In genomic region chr11:98772667-98773171, GRCm38 (mm10) we compare ENCODE assay signal across 1 mouse cellular context.
TF ChIP-seq lines count a peak whose summit lies in the region.

No protein-coding gene starts in this region.

TF ChIP-seq in CH12.LX, 34 proteins besides CTCF, POLR2A, EP300 and RAD21:
- TF ChIP-seq MAX (IDR thresholded peaks at IDR 0.05; ENCODE audit: low read length), result peak; percentile 88
- TF ChIP-seq BHLHE40 (IDR thresholded peaks at IDR 0.05; ENCODE audit: low read depth, low read length), result peak; percentile 47; the same call in 1 of the 2 replicates
- peak; percentile 61 for TF ChIP-seq MXI1 (IDR thresholded peaks at IDR 0.05; ENCODE audit: low read depth, low read length)
- TF ChIP-seq POLR2AphosphoS2 (IDR thresholded peaks at IDR 0.05; ENCODE audit: low read depth, low read length), result no peak
- no peak for TF ChIP-seq ETS1 (conservative IDR thresholded peaks at IDR 0.05; ENCODE audit: low read depth, low read length)
- TF ChIP-seq KAT2A (IDR thresholded peaks at IDR 0.05; ENCODE audit: insufficient replicate concordance, low read length), result no peak
- no peak for TF ChIP-seq NRF1 (IDR thresholded peaks at IDR 0.05; ENCODE audit: low read depth, low read length)
- peak; percentile 86 for TF ChIP-seq MYC (IDR thresholded peaks at IDR 0.05; ENCODE audit: low read depth, low read length)
- TF ChIP-seq ZMIZ1 (IDR thresholded peaks at IDR 0.05; ENCODE audit: low read depth, low read length), result no peak
- TF ChIP-seq ZKSCAN1 (IDR thresholded peaks at IDR 0.05; ENCODE audit: borderline replicate concordance, low read depth, low read length), result no peak
- TF ChIP-seq GABPA (IDR thresholded peaks at IDR 0.05; ENCODE audit: insufficient replicate concordance, low read depth, low read length), result no peak
